Mouse (Mus musculus): ENCODE results near the gene Ftsj1. TPM values are rescaled to one million over a fixed set of nuclear protein-coding genes. Genes with fewer than 3 reads are reported as not detected.

The Ftsj1 gene
- polyA plus RNA-seq, 1 experiment = 34.2 TPM

DNA sequence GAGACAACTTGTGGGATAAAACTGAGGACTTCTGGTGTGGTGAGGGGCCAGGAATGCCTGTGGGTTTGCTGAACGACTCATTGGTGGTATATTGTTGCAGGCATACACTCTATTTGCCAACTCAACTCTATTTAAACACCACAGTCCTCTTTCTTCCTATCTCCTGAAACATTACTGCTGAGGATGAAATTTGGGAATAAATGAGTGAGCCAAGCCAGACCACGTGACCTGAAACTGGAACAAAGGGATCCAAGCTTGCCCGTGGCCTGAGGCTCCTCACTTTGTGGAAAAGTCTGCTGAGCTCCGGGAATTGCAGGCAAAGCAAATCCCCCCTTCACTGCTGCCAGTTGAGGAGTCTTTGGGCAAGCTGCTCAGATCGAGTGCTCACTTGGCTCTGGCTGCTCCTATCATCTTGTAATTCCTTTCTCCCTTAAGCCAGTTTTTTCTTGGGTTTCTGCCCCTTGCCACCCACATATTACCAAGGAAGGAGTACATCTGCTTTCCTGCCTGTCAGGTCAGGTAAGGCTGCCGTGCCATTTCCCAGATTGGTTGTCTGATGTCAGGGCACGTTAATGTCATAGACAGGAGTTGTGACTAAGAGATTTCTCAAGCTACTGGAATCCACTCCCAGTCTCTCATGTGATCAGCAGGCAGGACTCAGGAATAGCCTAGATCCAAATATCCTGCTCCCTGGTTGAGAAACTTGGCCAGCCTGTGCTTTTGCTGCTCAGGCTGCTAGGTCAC, 29.4 kb downstream of the Ftsj1 start:
- no peak overlapping the region for H3K4me3 ChIP-seq (ENCODE audit: insufficient read depth, low read length)
- peak overlapping the region; percentile 55 for H3K27ac ChIP-seq (ENCODE audit: insufficient read depth, low read length)

DNA sequence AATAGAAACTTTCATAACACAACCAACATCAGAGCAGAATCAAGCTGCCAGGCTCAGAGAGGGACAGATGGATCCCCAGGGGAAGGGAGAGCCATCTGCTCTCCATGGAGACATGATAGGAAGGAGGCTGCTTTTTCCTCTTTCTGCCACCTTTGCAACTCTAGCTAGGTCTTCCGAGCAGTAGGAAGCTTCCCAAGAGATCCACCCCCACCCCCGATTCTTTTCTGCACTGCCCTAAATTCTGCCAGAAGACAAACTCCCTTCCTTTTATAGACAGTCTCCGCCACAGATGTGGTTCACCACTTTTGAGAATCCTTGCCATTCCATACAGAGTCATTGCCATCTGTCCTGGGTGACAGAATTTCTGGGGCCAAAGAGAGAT, 29.9 kb downstream of the Ftsj1 start:
- H3K27ac ChIP-seq (ENCODE audit: insufficient read depth, low read length) = peak overlapping the region; percentile 55; the same call in 1 of the 2 replicates
- H3K4me3 ChIP-seq (ENCODE audit: insufficient read depth, low read length) = no peak overlapping the region
- TF ChIP-seq POLR2A (IDR thresholded peaks at IDR 0.05; ENCODE audit: extremely low read depth, insufficient read depth, low read length) (no peak), CTCF (IDR thresholded peaks at IDR 0.05; ENCODE audit: extremely low read depth, insufficient read depth, low read length) (no peak)
- H3K4me1 ChIP-seq (ENCODE audit: control insufficient read depth, insufficient read depth, low read length) = peaks cover 5% of the 10 kb centered on the region

More for the DNA sequence above, 29.4 kb downstream of the Ftsj1 start:
- TF ChIP-seq CTCF (IDR thresholded peaks at IDR 0.05; ENCODE audit: extremely low read depth, insufficient read depth, low read length) (no peak), POLR2A (IDR thresholded peaks at IDR 0.05; ENCODE audit: extremely low read depth, insufficient read depth, low read length) (no peak)
- H3K4me1 ChIP-seq (ENCODE audit: control insufficient read depth, insufficient read depth, low read length) = peaks cover 4% of the 10 kb centered on the region

DNA sequence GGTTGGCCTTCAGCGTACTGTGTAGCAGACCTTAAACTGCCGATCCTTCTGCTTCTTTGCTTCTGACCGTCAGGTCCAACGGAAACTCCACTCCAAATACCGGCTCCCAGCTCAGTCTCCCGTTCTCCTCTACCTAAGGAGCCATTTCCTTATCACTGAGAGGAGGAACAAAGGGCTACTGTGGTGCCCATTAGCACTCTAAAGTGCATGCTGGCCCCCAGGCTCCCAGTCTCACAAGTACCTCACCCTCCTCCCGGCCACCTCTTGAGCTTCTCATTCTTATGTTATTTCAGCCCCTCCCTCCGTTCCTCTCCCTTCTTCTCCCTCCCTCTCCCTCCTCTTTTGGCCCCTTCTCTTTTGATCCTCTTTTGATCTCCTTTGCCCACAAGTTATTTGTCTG, 32.6 kb downstream of the Ftsj1 start:
- TF ChIP-seq POLR2A (IDR thresholded peaks at IDR 0.05; ENCODE audit: extremely low read depth, insufficient read depth, low read length) = no peak
- no peak for TF ChIP-seq CTCF (IDR thresholded peaks at IDR 0.05; ENCODE audit: extremely low read depth, insufficient read depth, low read length)
- H3K4me3 ChIP-seq (ENCODE audit: insufficient read depth, low read length) = no peak overlapping the region

DNA sequence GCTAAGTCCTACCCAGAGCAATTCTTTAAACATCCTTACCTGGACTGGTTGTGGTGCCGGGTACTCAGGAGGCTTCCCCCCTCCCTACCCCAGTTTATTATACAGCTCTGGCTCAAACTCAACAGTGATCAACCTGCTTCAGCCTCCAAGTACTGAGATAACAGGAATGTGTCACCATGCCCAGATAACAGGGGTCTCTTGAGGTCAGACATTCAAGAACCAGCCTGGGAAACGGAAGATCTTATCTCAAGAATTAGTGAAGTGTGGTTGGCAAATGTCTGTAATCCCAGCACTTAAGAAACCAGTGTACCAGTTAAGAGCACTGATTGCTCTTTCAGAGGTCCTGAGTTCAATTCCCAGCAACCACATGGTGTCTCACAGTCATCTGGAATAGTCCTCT, 34.1 kb downstream of the Ftsj1 start:
- H3K4me1 ChIP-seq (ENCODE audit: control insufficient read depth, insufficient read depth, low read length) = peaks cover 3% of the 10 kb centered on the region
- H3K27ac ChIP-seq (ENCODE audit: insufficient read depth, low read length) = peak overlapping the region; percentile 46
- no peak overlapping the region for H3K4me3 ChIP-seq (ENCODE audit: insufficient read depth, low read length)
- TF ChIP-seq POLR2A (IDR thresholded peaks at IDR 0.05; ENCODE audit: extremely low read depth, insufficient read depth, low read length) (no peak), CTCF (IDR thresholded peaks at IDR 0.05; ENCODE audit: extremely low read depth, insufficient read depth, low read length) (no peak)

More for the DNA sequence above, 32.6 kb downstream of the Ftsj1 start:
- peaks cover 5% of the 10 kb centered on the region for H3K4me1 ChIP-seq (ENCODE audit: control insufficient read depth, insufficient read depth, low read length)
- H3K27ac ChIP-seq (ENCODE audit: insufficient read depth, low read length) = no peak overlapping the region

DNA sequence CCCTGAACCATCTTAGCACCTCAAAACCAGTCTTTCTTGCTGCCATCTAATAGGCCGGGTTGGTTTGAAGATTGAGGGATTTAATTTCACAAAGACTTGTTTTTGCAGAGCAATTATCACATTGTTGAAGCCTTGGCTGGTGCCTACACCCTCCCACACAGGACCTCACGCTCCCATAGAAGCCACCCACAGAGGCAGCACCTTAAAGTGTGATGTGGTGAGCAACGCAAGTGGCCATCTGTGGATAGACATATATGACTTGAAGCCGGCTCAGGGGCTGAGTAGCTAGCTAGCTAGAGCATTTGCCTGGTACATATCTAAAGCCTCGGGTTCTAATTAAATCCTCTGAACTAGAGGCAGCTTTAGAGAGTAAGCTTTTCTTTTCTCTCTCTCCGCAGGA, 34.8 kb downstream of the Ftsj1 start:
- Histone ChIP-seq H3K27ac (ENCODE audit: insufficient read depth, low read length) (no peak overlapping the region), H3K4me1 (ENCODE audit: control insufficient read depth, insufficient read depth, low read length) (peaks cover 1% of the 10 kb centered on the region; the same call in 1 of the 2 replicates)
- TF ChIP-seq POLR2A (IDR thresholded peaks at IDR 0.05; ENCODE audit: extremely low read depth, insufficient read depth, low read length) (no peak), CTCF (IDR thresholded peaks at IDR 0.05; ENCODE audit: extremely low read depth, insufficient read depth, low read length) (no peak)

DNA sequence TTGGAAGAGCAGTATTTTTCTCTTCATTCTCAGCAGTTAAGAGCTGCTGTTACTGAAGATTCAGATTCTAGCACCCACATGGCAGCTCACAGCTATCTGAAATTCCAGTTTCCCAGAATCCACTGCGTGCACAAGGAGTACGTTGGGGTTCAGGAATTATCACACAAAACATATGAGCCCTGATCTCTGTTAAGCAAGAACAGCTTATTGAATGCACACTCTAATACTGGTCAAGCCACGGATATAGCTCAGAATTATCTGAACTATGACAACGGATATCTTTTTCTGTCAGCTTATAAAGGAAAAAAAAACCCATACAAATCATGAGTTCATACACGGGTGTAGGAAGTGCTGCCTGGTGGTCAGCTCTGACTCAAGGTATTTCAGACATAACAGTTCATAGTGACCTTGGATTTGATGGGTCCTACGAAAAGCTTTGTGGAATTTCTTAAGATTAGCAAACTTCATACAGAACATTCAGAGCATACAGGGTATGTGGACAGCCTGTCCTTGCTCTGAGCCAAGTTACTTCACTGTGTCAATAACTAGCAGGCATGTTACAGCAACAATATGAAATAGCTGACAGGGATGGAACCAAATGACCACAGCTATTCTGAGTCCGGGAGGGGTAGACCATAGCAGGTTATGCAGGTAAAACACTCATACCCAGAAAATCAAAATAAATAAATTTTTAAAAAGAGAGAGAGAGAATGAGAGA, 40.6 kb downstream of the Ftsj1 start:
- Histone ChIP-seq H3K4me3 (ENCODE audit: insufficient read depth, low read length) (no peak overlapping the region), H3K27ac (ENCODE audit: insufficient read depth, low read length) (no peak overlapping the region), H3K4me1 (ENCODE audit: control insufficient read depth, insufficient read depth, low read length) (no peaks in the 10 kb centered on the region)
- TF ChIP-seq POLR2A (IDR thresholded peaks at IDR 0.05; ENCODE audit: extremely low read depth, insufficient read depth, low read length) (no peak), CTCF (IDR thresholded peaks at IDR 0.05; ENCODE audit: extremely low read depth, insufficient read depth, low read length) (no peak)

More for the DNA sequence above, 34.8 kb downstream of the Ftsj1 start:
- H3K4me3 ChIP-seq (ENCODE audit: insufficient read depth, low read length) = no peak overlapping the region

DNA sequence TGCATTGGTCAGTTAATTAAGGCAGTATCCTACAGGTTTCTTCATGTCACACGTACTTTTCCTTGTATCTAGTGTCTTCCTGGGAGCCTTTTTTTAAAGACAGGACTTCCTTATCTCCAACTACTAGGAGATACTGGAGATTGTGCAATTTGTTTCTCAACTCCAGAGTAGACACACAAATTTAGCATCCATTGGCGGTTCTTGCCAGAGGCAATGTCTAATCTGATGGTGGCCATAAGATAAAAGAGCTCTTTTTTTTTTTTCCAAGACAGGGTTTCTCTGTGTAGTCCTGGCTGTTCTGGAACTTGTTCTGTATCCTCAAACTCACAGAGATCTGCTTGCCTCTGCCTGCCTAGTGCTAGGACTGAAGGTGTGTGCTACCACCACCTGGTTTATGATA, 42.5 kb downstream of the Ftsj1 start:
- TF ChIP-seq POLR2A (IDR thresholded peaks at IDR 0.05; ENCODE audit: extremely low read depth, insufficient read depth, low read length) (no peak), CTCF (IDR thresholded peaks at IDR 0.05; ENCODE audit: extremely low read depth, insufficient read depth, low read length) (no peak)
- H3K4me1 ChIP-seq (ENCODE audit: control insufficient read depth, insufficient read depth, low read length) = no peaks in the 10 kb centered on the region; the same call in 1 of the 2 replicates
- H3K27ac ChIP-seq (ENCODE audit: insufficient read depth, low read length) = no peak overlapping the region
- no peak overlapping the region for H3K4me3 ChIP-seq (ENCODE audit: insufficient read depth, low read length)

DNA sequence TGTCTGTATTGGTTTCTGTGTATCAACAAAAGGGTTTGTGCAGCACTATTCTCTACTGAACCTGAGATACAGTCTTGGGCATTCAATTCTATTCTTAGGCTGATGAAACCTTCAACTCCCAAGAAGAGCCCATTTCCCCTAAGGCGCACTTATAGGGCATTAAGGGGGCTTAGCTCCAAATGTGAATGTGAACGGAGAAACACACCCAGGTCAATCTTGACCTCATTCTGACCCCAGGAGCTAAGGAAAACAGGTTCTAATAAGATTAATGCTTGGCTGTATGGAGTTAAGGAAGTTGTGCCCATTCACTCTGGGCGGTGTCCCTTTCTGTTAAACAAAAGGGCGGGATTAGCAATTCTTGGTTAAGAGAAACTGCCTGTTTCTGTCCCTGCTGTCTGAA, 45.0 kb downstream of the Ftsj1 start:
- no peak for TF ChIP-seq CTCF (IDR thresholded peaks at IDR 0.05; ENCODE audit: extremely low read depth, insufficient read depth, low read length)
- no peak for TF ChIP-seq POLR2A (IDR thresholded peaks at IDR 0.05; ENCODE audit: extremely low read depth, insufficient read depth, low read length)
- H3K27ac ChIP-seq (ENCODE audit: insufficient read depth, low read length) = no peak overlapping the region
- H3K4me3 ChIP-seq (ENCODE audit: insufficient read depth, low read length) = no peak overlapping the region; the same call in 1 of the 2 replicates
- H3K4me1 ChIP-seq (ENCODE audit: control insufficient read depth, insufficient read depth, low read length) = no peaks in the 10 kb centered on the region; the same call in none of the 2 replicates

DNA sequence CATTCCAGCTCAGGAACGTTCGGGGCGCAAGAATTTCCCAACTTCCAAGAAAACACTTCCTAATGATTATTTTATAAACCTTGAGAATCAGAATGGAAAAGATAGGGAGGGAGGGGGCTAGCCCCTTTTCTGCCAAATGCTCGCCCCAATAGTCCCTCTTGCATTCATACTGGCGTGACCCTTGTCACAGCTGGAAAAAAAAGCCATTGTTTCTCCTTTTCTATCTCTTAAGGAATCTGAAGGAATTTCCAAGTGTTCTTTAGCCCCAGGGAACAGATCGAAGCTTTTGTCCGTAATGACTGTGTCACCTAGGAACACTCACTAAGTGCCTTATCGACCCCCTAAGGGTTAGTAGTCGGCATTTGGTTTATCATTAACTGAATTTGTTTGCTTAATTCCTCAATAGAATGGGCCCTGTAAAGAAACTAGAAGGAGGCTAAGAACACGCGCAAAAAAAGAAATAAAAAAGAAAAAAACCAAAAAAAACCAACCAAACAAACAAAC, 45.5 kb downstream of the Ftsj1 start:
- Histone ChIP-seq H3K27ac (ENCODE audit: insufficient read depth, low read length) (no peak overlapping the region), H3K4me1 (ENCODE audit: control insufficient read depth, insufficient read depth, low read length) (no peaks in the 10 kb centered on the region; the same call in none of the 2 replicates), H3K4me3 (ENCODE audit: insufficient read depth, low read length) (peak overlapping the region; percentile 75)
- TF ChIP-seq CTCF (IDR thresholded peaks at IDR 0.05; ENCODE audit: extremely low read depth, insufficient read depth, low read length) = no peak

All from cortical plate, adult 2 months (tissue).